Mouse (Mus musculus) adrenal gland, postnatal 25 days (tissue): ENCODE measurements at regions not wholly inside any gene's neighbourhood (a gene's known extent, or its start where the extent isn't known, plus 50 kb on each side); places are given as distances from the start of the nearest gene placed in this dataset.
A peak's percentile ranks its signal among the peaks of the same experiment; 100 is the strongest.

Source experiments
- DNase-seq: peaks from one replicate; pipeline ENCODE4 v3.0.0; 2021; ENCODE audit warnings: mixed read lengths

DNA sequence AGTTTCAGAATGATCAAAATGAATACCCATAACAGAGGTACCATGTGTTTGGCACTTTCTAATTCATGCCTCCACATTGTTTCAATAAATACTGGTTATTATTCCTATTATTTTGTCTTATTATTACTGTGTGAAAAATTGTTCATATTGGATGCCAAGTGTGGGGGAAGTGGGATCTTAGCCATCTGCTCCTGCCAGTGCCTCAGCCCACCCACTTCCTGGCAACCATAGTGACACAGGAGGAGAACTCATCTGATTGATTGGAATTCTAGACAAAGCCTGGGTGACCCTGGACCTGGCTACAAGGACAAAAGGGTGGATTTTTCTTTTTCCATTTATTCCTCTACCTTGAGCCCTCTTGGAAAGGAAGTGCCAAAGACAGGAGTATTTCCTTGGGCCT, 2886.8 kb upstream of the Lrrc6 start:
- DNase-seq, result no peak

DNA sequence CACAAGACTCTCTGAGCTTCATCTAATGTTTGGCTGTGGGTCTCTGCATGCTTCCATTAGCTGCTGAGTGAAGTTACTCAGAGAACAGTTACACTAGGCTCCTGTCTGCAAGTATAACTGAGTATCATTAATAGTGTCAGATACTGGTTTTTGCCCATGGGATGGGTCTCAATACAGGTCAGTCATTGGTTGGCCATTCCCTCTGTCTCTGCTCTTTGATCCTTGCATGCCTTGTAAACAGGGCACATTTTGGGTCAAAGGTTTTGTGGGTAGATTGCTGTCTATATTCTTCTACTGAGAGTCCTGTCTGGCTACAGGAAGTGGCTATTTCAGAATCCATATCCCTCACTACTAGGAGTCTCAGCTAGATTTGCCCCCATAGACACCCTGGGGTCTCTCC, 2864.7 kb upstream of the Lrrc6 start:
- no peak for DNase-seq

DNA sequence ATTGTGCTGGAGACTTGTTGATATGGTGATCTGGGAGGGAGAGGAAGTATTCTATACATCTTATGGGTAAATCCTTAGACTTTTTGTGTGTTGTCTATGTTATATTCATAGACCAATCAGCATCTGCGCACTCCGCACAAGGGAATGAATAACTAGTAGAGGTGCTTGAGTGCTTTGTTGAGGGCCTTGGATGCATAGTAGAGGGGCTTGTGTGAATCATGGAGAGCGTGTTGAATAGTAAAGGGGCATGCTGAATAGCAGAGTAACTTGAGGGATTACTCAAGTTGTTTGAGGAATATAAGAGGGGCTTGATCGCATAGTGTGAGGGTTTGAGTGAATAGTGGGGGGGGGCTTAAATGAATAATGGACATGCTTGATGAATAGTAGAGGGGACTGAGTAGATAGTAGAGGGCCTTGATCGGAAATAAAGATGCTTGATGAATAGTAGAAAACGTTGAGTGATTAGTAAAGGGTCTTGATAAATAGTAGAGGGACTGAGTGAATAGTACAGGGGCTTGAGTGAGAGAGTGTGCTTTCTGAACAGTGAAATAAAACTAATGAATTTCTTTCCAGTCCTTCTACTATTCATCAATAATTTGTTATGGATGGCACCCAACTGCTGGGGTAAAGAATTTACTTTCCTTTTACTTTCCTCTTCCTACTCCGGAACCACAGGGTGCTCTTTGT, 2849.5 kb upstream of the Lrrc6 start:
- no peak for DNase-seq

DNA sequence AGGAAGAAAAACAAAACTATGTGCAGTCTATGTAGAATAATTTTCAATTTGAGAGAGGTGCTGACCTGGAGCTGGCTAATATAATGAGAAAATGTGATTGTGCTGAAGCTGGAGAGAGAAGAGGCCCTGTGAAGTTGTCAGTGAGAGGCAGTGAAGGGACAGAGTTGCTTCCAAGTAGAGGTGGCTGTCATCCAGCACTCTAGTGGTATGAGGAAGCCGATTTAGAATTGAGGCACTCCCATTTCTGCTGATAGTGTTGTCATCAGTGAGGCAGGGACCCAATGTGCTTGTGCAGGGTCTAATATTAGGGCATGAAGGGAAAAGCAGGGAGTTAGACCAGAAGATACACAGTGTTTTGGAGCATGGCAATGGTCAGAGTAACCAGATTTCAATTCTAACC, 2845.4 kb upstream of the Lrrc6 start:
- no peak for DNase-seq

DNA sequence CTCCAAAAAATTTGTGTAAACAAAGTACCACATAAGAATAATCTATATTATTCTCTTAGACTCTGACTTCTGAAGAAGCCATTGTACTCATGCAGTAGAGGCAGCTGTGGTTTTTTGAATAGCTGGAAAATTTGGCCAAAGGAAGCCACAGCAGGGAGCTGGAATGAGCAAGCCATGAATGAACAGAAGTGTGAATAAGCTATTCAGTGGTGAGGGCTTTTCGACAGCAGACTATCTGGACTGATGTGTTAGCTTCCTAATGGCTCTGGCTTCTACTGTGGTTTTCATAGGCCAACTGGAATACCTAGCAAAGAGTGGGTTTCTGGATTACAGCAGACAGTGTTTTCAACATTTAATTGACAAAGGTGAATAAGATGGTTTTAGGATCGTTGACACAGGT, 2842.0 kb upstream of the Lrrc6 start:
- DNase-seq, result no peak

DNA sequence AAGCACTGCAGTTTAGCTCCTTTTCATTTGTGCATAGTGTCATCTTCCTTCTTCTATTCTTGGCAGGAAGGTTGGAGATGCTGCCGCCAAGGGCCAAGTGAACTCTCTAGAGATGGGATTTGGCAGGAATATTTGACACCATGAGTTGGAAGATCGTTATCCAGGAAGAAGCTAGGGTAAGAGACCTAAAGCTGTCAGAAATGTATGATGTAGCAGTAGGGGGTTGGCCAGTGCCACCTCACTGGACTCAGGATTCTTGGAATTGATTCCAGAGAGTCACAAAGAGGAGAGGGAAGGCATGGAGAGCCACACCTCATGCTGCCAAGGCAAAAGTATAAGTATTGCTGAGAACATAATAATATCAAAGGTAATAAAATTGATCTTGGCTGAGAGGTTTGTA, 2835.8 kb upstream of the Lrrc6 start:
- no peak for DNase-seq

DNA sequence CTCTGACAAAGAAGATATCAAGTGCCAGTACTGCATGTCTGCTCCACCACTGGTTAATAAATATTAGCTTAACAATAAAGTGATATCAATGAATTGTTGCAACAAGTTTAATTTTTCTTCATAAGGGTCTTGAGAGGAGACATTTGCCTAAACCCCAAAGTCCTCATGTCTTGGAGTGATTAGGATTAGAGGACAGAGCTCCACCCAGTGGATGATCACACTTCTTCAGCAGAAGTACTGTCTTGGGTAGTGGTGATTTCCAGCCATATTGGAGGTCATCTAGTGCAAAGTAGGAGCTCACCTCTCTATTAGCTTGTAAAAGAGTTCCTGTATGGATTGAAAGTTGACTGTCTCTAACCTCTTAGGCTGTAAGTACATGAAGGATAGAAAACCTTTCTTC, 2825.8 kb upstream of the Lrrc6 start:
- no peak for DNase-seq

DNA sequence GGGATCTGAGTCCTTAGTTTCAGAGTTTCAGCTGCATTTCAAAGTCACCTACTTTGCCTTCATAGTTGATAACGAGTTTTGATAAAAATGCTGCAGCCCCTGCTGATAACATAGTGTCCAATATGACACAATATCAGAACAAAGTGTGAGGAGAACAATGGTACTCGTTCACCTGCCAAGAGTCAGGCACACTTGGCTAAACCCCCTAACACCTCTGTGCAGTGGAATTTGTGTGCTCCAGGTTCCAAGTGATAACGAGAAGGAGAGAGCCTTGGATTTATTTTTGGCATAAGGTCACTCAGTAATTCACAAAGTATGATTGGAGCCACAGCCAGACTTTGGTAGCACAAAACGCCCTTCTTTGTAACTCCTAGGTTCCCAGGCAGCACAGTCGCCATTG, 2802.4 kb upstream of the Lrrc6 start:
- no peak for DNase-seq

DNA sequence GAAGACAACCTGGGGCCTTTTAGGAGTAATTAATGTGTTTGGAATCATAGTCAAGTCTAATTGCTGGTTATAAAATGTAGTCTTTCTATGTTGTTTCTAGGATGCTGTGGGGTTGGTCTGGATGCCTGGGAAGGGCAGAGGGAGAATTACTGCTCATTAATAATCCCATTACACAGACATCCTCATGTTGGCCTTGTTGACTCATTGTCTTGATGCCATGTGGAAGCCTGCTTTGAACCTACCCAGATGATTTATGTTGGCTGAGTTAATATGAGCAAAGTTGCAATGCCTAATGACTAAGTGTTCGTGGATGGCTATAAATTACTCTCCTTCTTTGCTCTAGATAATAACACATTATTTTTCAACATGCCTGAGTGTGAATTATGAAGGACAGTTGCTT, 2790.6 kb upstream of the Lrrc6 start:
- DNase-seq, result no peak

DNA sequence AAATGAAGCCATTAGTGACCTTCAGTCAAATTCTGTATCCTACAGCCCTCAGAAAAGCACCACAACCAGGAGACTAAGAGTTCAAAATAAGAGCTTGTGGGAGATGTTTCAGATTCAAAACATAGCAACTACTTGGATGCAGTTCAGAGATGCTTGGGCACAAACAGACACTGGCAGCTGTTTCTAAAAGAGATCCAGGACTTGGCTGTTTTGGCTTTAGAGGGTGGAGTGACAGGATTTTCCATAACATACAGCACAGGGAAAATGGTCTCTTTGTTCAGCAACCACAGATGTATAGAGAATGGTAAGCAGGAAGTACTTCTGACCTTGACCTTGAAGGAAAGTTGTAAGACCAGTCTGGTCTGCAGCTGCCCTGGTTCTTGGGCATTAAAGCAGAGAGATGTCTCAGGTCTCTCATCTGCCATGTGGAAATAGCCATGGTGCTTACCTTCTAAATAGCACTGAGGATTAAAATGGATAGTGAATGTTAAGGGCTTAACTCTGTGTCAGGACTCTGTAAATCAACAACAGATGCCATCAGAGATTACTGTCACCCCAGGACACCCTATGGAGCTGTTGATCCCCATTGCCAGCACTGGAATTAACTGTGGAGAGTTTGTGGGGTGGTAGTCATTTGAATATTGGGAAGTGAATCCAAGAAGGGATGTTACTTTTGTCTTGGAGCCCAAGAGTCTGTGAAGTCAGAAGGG, 2775.0 kb upstream of the Lrrc6 start:
- no peak for DNase-seq

DNA sequence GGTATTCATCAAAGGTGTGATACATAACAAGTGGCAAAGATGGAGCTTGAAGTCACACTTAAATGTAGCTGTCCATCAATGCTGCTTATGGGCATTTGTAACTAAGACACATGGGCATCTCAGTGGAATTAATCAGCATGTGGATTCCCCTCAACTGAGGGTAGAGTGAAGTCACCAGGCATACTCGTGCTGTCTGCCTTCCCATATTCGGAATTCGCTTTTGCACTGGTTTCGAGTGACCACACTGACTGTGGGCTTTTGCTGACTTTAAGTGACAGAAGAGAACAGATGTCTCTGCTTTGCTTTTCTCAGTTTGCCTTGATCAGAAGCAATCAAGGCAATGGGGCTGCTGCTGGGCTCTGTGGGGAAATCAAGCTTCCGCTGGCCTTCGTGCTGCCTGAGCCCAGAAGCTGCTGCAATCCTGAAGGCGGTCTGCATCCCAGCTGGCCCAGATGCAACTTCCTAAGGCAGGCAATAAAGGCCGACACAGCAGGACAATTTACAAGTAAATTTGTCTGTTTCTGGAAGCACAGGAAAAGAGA, 2773.6 kb upstream of the Lrrc6 start:
- DNase-seq, result no peak

DNA sequence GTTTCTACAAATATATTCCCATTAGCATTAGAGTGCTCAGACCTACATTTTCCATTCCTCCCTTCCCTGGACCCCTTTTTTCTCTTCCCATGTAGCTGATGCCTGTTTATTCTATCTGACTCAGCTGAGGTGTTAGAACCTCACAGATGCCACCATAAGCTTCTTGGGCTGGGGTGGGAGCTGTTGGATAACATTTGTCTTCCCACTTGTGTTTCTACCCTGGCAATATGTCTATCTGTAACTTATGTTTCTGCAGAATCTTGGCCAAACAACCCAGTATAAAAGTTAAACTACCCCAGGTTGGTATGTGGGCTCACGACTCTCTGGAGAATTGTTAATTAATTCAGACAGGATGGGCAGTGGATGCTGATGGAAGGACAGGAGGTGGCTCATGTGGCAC, 2772.8 kb upstream of the Lrrc6 start:
- no peak for DNase-seq

DNA sequence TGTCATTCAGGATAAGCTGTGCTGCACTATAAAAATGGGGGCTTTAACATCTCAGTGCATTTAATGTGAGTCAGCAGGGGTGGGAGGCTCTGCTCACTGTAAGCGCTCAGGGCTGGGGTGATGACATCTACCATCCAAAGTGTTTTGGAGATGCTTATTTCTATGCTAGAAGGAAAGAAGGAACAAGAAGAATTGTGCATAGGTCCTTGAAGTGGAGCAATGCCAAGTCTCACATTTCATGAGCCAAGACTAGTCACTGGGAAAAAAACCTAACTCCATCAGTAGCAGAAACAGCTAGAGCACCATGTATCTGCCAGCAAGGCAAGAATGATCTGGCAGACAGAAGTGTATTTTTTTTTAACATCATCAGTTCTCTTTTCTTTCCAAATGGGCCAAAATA, 2761.2 kb upstream of the Lrrc6 start:
- no peak for DNase-seq

DNA sequence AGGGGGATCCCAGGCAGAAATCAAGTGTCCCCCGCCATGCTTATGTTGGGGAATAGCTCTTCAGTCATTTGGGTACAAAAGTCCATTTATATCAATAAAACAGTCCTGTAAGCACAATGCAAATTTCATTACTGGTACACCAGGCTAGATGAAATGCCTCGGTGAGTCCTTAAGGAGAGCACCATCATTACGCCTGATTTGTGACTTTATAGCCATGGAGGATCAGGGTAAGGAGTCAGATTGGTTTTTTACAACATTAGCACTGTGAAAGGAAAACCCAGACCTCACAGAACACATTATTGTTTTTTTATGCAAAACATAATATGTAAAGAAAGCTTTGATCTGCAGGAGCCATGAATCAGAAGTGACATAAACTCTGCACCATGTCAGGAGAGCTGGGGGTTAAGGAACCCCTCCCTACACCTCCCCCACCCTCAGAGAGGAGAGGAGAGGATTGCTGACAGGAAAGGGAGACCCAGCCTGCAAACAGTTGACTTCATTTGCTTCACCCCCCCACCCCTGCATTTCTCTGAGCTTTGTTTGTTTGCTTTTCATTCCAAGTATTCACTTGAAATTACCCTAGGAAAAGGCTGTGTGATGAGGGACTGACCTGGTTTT, 2756.6 kb upstream of the Lrrc6 start:
- DNase-seq, result no peak

DNA sequence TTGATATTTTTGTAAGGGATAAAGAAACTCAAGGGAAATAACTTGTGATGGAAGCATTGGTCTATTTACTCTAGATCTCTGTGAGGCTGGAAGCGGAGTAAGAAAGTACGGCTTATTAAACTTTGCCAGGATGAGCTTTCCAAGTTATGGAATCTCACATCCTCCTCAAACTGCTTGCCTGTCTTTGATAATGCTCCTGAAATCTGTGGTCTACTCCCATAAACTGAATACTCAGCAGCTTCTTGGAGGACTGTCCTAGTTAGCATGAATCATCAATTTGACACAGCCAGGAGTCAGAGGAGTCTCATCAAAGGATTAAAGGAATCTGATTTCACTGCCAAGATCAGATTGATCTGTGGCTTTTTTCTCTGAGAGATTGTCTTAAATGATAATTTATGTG, 2753.0 kb upstream of the Lrrc6 start:
- DNase-seq, result no peak

DNA sequence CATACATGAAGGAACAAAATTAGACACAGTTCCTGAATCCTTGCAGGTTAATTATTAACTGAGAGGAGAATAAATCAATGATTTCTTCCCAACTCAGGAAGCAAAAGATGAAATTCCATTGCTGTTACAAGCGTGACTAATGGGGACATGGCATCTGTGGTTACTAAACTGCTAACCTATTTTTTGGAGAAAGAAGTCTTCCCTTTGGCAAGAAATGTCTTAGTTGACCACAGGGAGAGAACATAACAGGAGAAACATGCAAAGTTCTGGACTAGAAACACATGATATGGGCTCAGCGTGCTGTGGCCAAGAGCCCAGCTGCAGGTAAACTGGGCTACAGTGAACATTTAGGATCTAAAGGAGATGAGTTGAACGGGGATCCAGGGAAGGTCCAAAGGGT, 2751.4 kb upstream of the Lrrc6 start:
- DNase-seq, result no peak

DNA sequence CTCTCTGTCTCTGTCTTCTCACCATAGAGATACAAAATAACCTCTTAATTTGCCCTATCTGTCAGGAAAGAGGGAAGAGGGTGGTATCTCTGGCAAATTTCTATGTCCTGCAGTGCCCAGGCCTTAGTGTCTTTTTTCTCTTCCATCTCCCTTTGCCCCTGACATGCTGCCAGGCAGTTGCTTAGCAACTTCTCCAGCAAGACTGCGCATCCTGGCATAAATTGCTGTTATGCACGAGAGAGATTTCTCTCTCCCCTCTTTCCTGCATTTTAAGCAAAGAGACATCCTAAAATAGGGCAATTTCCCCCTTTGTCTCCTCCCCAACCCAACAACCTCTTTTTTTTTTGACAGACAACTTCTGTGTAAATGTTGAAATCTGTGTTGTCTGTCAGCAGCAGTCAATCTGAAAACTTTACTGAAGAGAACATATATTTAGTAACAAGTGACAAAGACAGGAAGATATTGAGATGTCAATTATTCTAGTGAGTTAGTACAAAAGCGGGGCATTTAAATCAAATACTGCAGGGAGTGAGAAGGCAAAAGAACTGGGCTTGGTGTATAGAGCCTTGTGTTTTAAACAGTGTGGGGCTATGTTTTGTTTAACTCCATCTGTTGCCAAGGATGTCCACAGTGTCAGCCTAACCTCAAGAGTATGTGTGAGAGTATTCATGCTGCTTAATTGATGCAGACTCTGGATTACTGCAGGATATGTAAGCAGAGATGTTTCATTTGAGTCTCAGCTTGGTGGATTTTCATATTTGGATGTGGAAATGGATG, 2745.7 kb upstream of the Lrrc6 start:
- peak; percentile 0 for DNase-seq

DNA sequence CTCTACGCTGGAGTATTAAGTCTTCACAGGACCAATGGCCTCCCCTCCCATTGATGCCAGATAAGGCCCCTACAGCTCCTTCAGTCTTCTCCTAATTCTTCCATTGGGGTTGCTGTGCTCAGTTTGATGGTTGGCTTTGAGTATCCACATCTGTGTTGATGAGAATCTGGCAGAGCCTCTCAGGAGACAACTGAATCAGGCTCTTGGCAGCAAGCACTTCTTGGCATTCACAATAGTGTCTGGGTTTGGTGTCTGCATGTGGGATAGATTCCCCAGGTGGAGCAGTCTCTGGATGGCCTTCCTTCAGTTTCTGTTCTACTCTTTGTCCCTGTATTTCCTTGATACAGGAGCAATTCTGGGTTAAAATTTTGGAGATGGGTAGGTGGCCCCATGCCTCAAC, 2734.6 kb upstream of the Lrrc6 start:
- DNase-seq, result no peak

DNA sequence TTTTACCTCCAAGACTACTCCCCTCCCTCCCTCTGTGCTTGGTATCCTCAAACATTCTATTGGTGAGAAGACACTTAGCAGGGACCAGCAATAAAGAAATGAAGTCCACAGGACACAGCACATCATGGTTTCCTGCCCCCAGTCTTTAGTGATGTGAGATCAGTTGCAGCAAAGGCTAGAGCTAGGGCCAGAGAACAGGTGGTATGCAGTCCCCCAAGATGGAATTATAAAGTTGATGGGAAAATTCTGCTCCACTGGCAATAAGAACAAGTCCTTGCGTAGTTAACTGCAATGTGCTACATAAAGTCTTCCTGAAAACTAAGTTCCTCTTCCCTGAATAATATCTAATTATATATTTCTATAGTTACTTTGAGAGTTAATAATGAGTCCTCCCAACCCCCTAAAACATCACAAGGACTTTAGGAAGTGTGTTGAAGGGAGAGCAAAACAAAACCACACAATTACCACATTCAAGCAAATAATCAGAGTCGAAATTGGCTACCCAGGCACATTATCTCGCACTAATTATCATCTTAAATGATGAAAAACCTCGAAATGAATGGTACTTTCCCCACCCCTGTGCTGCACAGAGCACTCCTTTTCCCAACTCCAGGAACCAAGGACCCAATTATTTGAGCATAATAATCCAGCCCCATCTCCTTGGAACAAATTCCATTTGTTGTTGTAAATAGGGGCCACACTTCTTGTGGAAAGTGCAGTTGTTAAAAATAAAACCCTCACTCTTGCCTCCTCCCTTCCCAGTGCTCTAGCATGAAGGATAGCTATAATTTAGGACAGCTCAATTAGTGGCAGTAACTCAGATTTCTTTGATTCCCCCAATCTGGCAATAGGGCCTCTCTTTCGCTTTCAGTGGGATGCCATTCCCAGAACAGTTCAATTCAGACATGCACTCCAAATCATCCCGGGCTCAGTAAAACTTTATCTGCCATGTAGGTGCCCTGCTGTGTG, 2724.2 kb upstream of the Lrrc6 start:
- DNase-seq, result no peak

DNA sequence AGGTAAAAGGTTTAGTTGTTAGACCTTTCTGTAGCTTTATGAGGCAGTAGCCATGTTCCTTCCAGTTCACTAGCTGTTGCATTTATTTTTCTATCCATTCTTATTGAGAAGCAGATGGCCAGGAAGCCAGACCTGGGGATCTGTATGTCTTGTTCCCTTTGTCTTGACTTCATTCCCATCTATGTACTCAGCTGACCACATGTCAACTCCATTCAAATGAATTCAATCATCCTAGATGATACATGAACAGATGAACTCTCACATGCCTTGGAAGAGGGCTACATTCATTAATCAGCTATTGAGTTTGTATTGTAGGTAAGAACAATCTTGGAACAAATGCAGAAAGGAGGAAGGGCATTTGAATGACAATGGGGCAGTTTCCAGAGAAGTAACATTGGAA, 2722.7 kb upstream of the Lrrc6 start:
- DNase-seq, result no peak

DNA sequence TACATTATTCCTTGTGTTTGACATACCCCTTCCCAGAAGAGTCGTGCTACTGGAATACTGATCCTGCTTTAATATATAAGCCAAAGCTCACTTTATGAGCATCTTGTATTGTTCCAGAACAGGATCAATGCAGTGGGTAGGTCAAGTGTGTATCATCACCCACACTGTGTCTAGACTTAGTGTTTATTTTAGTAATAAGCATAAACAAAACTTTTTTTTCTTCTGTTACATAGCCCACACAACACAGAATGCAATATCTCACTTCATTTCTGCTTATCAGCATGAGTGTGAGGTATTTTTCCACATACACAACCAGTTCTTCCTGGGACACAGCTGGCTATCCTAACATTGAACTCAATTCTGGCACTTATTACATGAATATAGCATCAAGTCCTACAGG, 2721.7 kb upstream of the Lrrc6 start:
- no peak for DNase-seq
